Mouse (Mus musculus): Measurements from ENCODE around the gene Gm8180. TPM values are rescaled to one million over a fixed set of nuclear protein-coding genes. Genes with fewer than 3 reads are reported as not detected.

Gm8180 gene
- polyA plus RNA-seq (2012; rRNA removed; ENCODE audit: low replicate concordance): not detected in 2 replicates

DNA sequence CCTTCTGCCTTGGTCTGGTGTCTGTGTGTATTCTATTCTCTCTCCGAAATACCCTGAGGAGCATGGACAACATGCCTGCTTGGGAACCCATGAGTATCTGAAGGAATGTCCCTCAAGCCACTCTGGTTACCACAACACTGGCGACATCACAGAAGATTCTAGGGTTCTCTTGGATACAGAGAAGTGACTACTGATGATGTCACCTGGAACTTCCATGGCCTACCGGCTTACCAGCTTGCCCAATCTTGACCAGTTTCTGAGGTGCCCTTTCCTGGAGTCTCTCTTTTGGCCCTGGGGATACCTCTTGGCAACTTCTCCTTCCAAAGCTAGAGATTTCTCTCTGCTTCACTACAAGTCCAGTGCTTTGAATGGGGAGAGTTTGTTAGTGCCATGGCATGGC is at the start of gene Gm8180:
Gene Gm8180 (minus strand): TSS at position 101 of the 400 bp plus-strand sequence.

DNA sequence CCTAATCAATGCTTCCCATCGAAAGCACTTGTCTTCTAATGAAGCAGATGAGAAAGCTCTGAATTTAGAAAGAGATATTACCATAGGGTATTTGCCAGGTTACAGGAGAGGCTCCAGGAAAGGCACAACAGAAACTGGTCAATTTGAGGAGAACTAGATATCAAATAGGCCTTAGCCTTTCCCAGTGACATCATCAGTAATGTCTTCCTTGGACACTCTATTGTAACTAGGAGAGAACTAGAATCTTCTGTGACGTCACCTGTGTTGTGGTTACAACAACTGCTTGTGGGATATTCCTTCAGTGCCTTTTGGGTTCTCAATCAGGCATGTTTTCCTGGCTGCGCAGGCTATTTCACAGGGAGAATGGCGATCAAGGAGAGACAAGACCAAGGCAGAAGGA is 37.0 kb downstream of the Gm8180 start, which contains the start of gene Gm6526:
Gene Gm6526 (plus strand): TSS at position 301 of the 400 bp plus-strand sequence.

Other genes starting within 250 kb of the Gm8180 start
- gene Gm5799, start 241.2 kb downstream of the Gm8180 start, polyA plus RNA-seq (2012; rRNA removed; ENCODE audit: low replicate concordance): not detected in 2 replicates
- gene Gm17654, start 205.6 kb downstream of the Gm8180 start, polyA plus RNA-seq (2012; rRNA removed; ENCODE audit: low replicate concordance): not detected in 2 replicates
- gene Gm10375, start 176.7 kb downstream of the Gm8180 start, polyA plus RNA-seq (2012; rRNA removed; ENCODE audit: low replicate concordance): not detected in 2 replicates
- gene Gm8165, start 107.5 kb downstream of the Gm8180 start, polyA plus RNA-seq (2012; rRNA removed; ENCODE audit: low replicate concordance): not detected in 2 replicates
- 0.45 TPM in 1 of 2 replicates, not detected in the other for gene Gm7324, start 86.9 kb downstream of the Gm8180 start, polyA plus RNA-seq (2012; rRNA removed; ENCODE audit: low replicate concordance)
- not detected in 2 replicates for gene Gm16506, start 57.3 kb downstream of the Gm8180 start, polyA plus RNA-seq (2012; rRNA removed; ENCODE audit: low replicate concordance)
- not detected in 2 replicates for gene Gm6526, start 36.9 kb downstream of the Gm8180 start, polyA plus RNA-seq (2012; rRNA removed; ENCODE audit: low replicate concordance)
- 0.26 and 0.82 TPM in 2 replicates for gene Ear1, start 90.8 kb upstream of the Gm8180 start, polyA plus RNA-seq (2012; rRNA removed; ENCODE audit: low replicate concordance)
- gene Ear10, start 138.8 kb upstream of the Gm8180 start, polyA plus RNA-seq (2012; rRNA removed; ENCODE audit: low replicate concordance): not detected in 2 replicates
- 1.5 and 5.7 TPM in 2 replicates for gene Gm8113, start 140.6 kb upstream of the Gm8180 start, polyA plus RNA-seq (2012; rRNA removed; ENCODE audit: low replicate concordance)
- not detected in 2 replicates for gene Ang5, start 172.3 kb upstream of the Gm8180 start, polyA plus RNA-seq (2012; rRNA removed; ENCODE audit: low replicate concordance)
- not detected in 2 replicates for gene Ang6, start 217.5 kb upstream of the Gm8180 start, polyA plus RNA-seq (2012; rRNA removed; ENCODE audit: low replicate concordance)

All from subcutaneous adipose tissue, adult 2 months (tissue).